Mouse (Mus musculus) lung, postnatal 0 days (tissue): ENCODE results near the gene Mrpl18.
"Not testable (repeated sequence)": the region's sequence is repeated elsewhere in the genome, so short reads cannot be mapped to it uniquely, and the experiment has no call there.

ENCODE experiments used
- CTCF ChIP-seq: IDR thresholded peaks from 2 replicates; pipeline ENCODE4 v1.5.1; 2016; ENCODE audit warnings: antibody characterized with exemption, mild to moderate bottlenecking
- EP300 ChIP-seq: IDR thresholded peaks from 2 replicates; pipeline ENCODE4 v1.6.1; 2016; ENCODE audit warnings: antibody characterized with exemption, mild to moderate bottlenecking, control low read depth

GRCm38 (mm10) chr17:12931576-12931975, 15.4 kb upstream of the Mrpl18 start:
- not testable (repeated sequence) for TF ChIP-seq CTCF, EP300
